Mouse (Mus musculus) neutrophil, adult 5-6 weeks (primary cell): ENCODE data around the gene Abcc4. TPM values are rescaled to one million over a fixed set of nuclear protein-coding genes. Genes with fewer than 3 reads are reported as not detected.
"Not testable (repeated sequence)": the region's sequence is repeated elsewhere in the genome, so short reads cannot be mapped to it uniquely, and the experiment has no call there.

ENCODE experiments used
- ATAC-seq: fragments of 151-379, 151-347 bp; 2 replicates; pipeline ENCODE4 v1.8.0; 2017; ENCODE audit warnings: mild to moderate bottlenecking, moderate TSS enrichment; ENCODE audit not compliant: insufficient number of reproducible peaks, poor library complexity, low FRiP score, severe bottlenecking; ENCODE audit errors: extremely low read depth
- total RNA-seq: library from RNA; stranded (forward); fragments of 200-1000 nt; gene quantifications from 2 replicates; pipeline ENCODE4 v1.2.3, GENCODE M21; 2017

The Abcc4 gene
- total RNA-seq, 1 experiment from 2014 or later: 12.6 TPM

- ATAC-seq: no peak
Observed at GRCm38 (mm10) chr14:118656036-118656435, 50.0 kb downstream of the Abcc4 start.

- ATAC-seq: no peak
Observed at GRCm38 (mm10) chr14:118654903-118655302, 51.1 kb downstream of the Abcc4 start.

GRCm38 (mm10) chr14:118651704-118652439 is 54.1 kb downstream of the Abcc4 start:
- no peak for ATAC-seq

- ATAC-seq: no peak
Observed at GRCm38 (mm10) chr14:118649895-118650256, 56.1 kb downstream of the Abcc4 start.

- no peak for ATAC-seq
Observed at GRCm38 (mm10) chr14:118649199-118649894, 56.7 kb downstream of the Abcc4 start.

- not testable (repeated sequence) for ATAC-seq
Observed at GRCm38 (mm10) chr14:118642940-118643591, 63.0 kb downstream of the Abcc4 start.

- ATAC-seq: no peak
Observed at GRCm38 (mm10) chr14:118642140-118642539, 63.9 kb downstream of the Abcc4 start.

- ATAC-seq: 0 out of 2 replicates have a peak, but pooled peaks have one; percentile 21
Observed at GRCm38 (mm10) chr14:118638447-118639275, 67.4 kb downstream of the Abcc4 start.

- no peak for ATAC-seq
Observed at GRCm38 (mm10) chr14:118635493-118636183, 70.4 kb downstream of the Abcc4 start.

- no peak for ATAC-seq
Observed at GRCm38 (mm10) chr14:118629649-118630048, 76.4 kb downstream of the Abcc4 start.

- no peak for ATAC-seq
Observed at GRCm38 (mm10) chr14:118621449-118621789, 84.6 kb downstream of the Abcc4 start.

- no peak for ATAC-seq
Observed at GRCm38 (mm10) chr14:118620773-118621448, 85.1 kb downstream of the Abcc4 start.

GRCm38 (mm10) chr14:118616698-118617311 is 89.2 kb downstream of the Abcc4 start:
- ATAC-seq: peak; percentile 65; the same call in 1 of the 2 replicates

GRCm38 (mm10) chr14:118613734-118614133 is 92.3 kb downstream of the Abcc4 start:
- no peak for ATAC-seq

- no peak for ATAC-seq
Observed at GRCm38 (mm10) chr14:118611714-118612113, 94.3 kb downstream of the Abcc4 start.

GRCm38 (mm10) chr14:118610786-118611185 is 95.2 kb downstream of the Abcc4 start:
- ATAC-seq: no peak

GRCm38 (mm10) chr14:118608816-118609465 is 97.1 kb downstream of the Abcc4 start:
- no peak for ATAC-seq
